Mouse (Mus musculus) embryonic facial prominence, embryonic 14.5 days (tissue): ENCODE data around the gene Gm49321. TPM values are rescaled to one million over a fixed set of nuclear protein-coding genes. Genes with fewer than 3 reads are reported as not detected.
A peak's percentile ranks its signal among the peaks of the same experiment; 100 is the strongest.

Experiments
- ATAC-seq: fragments of 200-750 bp; cut with Nextera tagmentation; 2 replicates; pipeline ENCODE4 v1.8.0; 2017; ENCODE audit warnings: low read depth, moderate number of reproducible peaks, moderate TSS enrichment
- DNase-seq: peaks from one replicate; pipeline ENCODE4 v3.0.0-alpha.2; 2015; ENCODE audit warnings: low spot score
- H3K27ac ChIP-seq: fragments of 300-500 bp; sonication (generic); replicated peaks from 2 replicates; pipeline ENCODE4 v1.5.1; 2014; ENCODE audit warnings: low read depth, mild to moderate bottlenecking, low read length, moderate library complexity
- H3K27me3 ChIP-seq: fragments of 300-500 bp; sonication (generic); replicated peaks from 2 replicates; pipeline ENCODE4 v1.6.1; 2014; ENCODE audit warnings: low read length; ENCODE audit not compliant: control insufficient read depth, insufficient read depth
- H3K36me3 ChIP-seq: fragments of 300-500 bp; sonication (generic); 2 replicates; pipeline ENCODE4 v1.6.1; 2014; ENCODE audit warnings: low read length, mixed read lengths; ENCODE audit not compliant: control insufficient read depth, insufficient read depth
- H3K4me1 ChIP-seq: fragments of 300-500 bp; sonication (generic); 2 replicates; pipeline ENCODE4 v1.6.1; 2014; ENCODE audit warnings: antibody characterized with exemption, low read length; ENCODE audit not compliant: control insufficient read depth, insufficient read depth
- H3K4me2 ChIP-seq: fragments of 300-500 bp; sonication (generic); 2 replicates; pipeline ENCODE4 v1.6.1; 2014; ENCODE audit warnings: low read depth, mild to moderate bottlenecking, low read length, moderate library complexity, mixed read lengths
- H3K4me3 ChIP-seq: fragments of 300-500 bp; sonication (generic); 2 replicates; pipeline ENCODE4 v1.5.1; 2014; ENCODE audit warnings: low read depth, mild to moderate bottlenecking, low read length
- H3K9ac ChIP-seq: fragments of 300-500 bp; sonication (generic); 2 replicates; pipeline ENCODE4 v1.6.1; 2014; ENCODE audit warnings: low read depth, mild to moderate bottlenecking, low read length, moderate library complexity, mixed read lengths
- H3K9me3 ChIP-seq: fragments of 300-500 bp; sonication (generic); 2 replicates; pipeline ENCODE4 v1.6.1; 2016; ENCODE audit warnings: low read length; ENCODE audit not compliant: control insufficient read depth
- WGBS: fragments of 180-500 bp; shearing (Covaris S2); extraction: QIAGEN DNeasy Blood & Tissue Kit; methylation state at CpG from one replicate; pipeline ENCODE4 v1.1.7; 2014; 5-methylcytosine and 5-hydroxymethylcytosine counted together
- polyA plus RNA-seq: library from polyadenylated mRNA; unstranded; fragments of >200 nt; fragmentation: Nextera tagmentation; extraction: Ambion mirVana; gene quantifications from 2 replicates; pipeline ENCODE4 v1.2.1, GENCODE M21; 2014

Gm49321 gene
- polyA plus RNA-seq, 1 experiment from 2014 or later: 9.2 TPM

- WGBS: 88% methylated on average over 3 of the region's 3 CpGs
These were observed 7.2 kb upstream of the Gm49321 start for GRCm38 (mm10) chr12:73930266-73930665.

GRCm38 (mm10) chr12:73931274-73931673, 6.2 kb upstream of the Gm49321 start:
- DNase-seq (peak; percentile 45), ATAC-seq (no peak)
- 53% methylated on average over 5 of the region's 5 CpGs for WGBS
- Histone ChIP-seq H3K27ac (no peak overlapping the region), H3K36me3 (peaks cover 83% of the 10 kb centered on the region), H3K4me3 (no peak overlapping the region), H3K9ac (no peak overlapping the region), H3K4me1 (no peaks in the 10 kb centered on the region), H3K27me3 (no peaks in the 10 kb centered on the region), H3K9me3 (no peaks in the 10 kb centered on the region), H3K4me2 (no peak overlapping the region)

More at GRCm38 (mm10) chr12:73930266-73930665, 7.2 kb upstream of the Gm49321 start:
- Histone ChIP-seq H3K4me3 (no peak overlapping the region), H3K4me1 (no peaks in the 10 kb centered on the region), H3K27ac (no peak overlapping the region), H3K4me2 (no peak overlapping the region), H3K36me3 (peaks cover 77% of the 10 kb centered on the region), H3K27me3 (no peaks in the 10 kb centered on the region), H3K9ac (no peak overlapping the region), H3K9me3 (no peaks in the 10 kb centered on the region)
- ATAC-seq: no peak
- DNase-seq: no peak

GRCm38 (mm10) chr12:73934528-73934927, 2.9 kb upstream of the Gm49321 start:
- no peak for ATAC-seq
- DNase-seq: no peak
- H3K4me2 ChIP-seq: no peak overlapping the region
- H3K27ac ChIP-seq: no peak overlapping the region
- H3K36me3 ChIP-seq: peaks cover 90% of the 10 kb centered on the region
- no peak overlapping the region for H3K9ac ChIP-seq
- no peak overlapping the region for H3K4me3 ChIP-seq
- H3K4me1 ChIP-seq: no peaks in the 10 kb centered on the region
- H3K27me3 ChIP-seq: no peaks in the 10 kb centered on the region
- WGBS: 84% methylated on average over 2 of the region's 2 CpGs
- H3K9me3 ChIP-seq: no peaks in the 10 kb centered on the region

GRCm38 (mm10) chr12:73939542-73939941, 2.1 kb downstream of the Gm49321 start:
- H3K9me3 ChIP-seq: no peaks in the 10 kb centered on the region
- H3K4me1 ChIP-seq: no peaks in the 10 kb centered on the region
- no peak for DNase-seq
- H3K27me3 ChIP-seq: no peaks in the 10 kb centered on the region
- WGBS: 94% methylated on average over 6 of the region's 6 CpGs
- H3K4me3 ChIP-seq: no peak overlapping the region
- H3K9ac ChIP-seq: no peak overlapping the region
- H3K27ac ChIP-seq: no peak overlapping the region
- H3K36me3 ChIP-seq: peaks cover 90% of the 10 kb centered on the region
- H3K4me2 ChIP-seq: no peak overlapping the region
- ATAC-seq: no peak

GRCm38 (mm10) chr12:73948415-73948814, 11.0 kb downstream of the Gm49321 start:
- H3K4me3 ChIP-seq: no peak overlapping the region
- H3K9ac ChIP-seq: no peak overlapping the region
- H3K9me3 ChIP-seq: no peaks in the 10 kb centered on the region
- H3K4me1 ChIP-seq: peaks cover 3% of the 10 kb centered on the region; the same call in 1 of the 2 replicates
- DNase-seq (no peak), ATAC-seq (no peak)
- peaks cover 37% of the 10 kb centered on the region for H3K36me3 ChIP-seq
- H3K4me2 ChIP-seq: no peak overlapping the region
- H3K27me3 ChIP-seq: no peaks in the 10 kb centered on the region
- 95% methylated on average over 4 of the region's 4 CpGs for WGBS
- no peak overlapping the region for H3K27ac ChIP-seq

GRCm38 (mm10) chr12:73949318-73950058, 12.0 kb downstream of the Gm49321 start:
- Histone ChIP-seq H3K4me3 (peak overlapping the region; percentile 35), H3K4me1 (peaks cover 3% of the 10 kb centered on the region; the same call in 1 of the 2 replicates), H3K27ac (peak overlapping the region; percentile 52), H3K36me3 (peaks cover 27% of the 10 kb centered on the region), H3K9ac (peak overlapping the region; percentile 48; the same call in 1 of the 2 replicates), H3K9me3 (no peaks in the 10 kb centered on the region), H3K27me3 (no peaks in the 10 kb centered on the region), H3K4me2 (peak overlapping the region; percentile 72)
- ATAC-seq (peak; percentile 88), DNase-seq (peak; percentile 75)
- WGBS: 8% methylated on average over 40 of the region's 46 CpGs

GRCm38 (mm10) chr12:73952879-73953278, 15.4 kb downstream of the Gm49321 start:
- H3K4me3 ChIP-seq: peak overlapping the region; percentile 38
- H3K4me1 ChIP-seq: peaks cover 3% of the 10 kb centered on the region; the same call in 1 of the 2 replicates
- H3K9ac ChIP-seq: peak overlapping the region; percentile 56
- no peaks in the 10 kb centered on the region for H3K27me3 ChIP-seq
- DNase-seq: peak; percentile 82
- peak overlapping the region; percentile 59 for H3K4me2 ChIP-seq
- H3K36me3 ChIP-seq: peaks cover 7% of the 10 kb centered on the region; the same call in 1 of the 2 replicates
- WGBS: 7% methylated on average over 15 of the region's 15 CpGs
- H3K9me3 ChIP-seq: no peaks in the 10 kb centered on the region
- peak; percentile 66 for ATAC-seq
- no peak overlapping the region for H3K27ac ChIP-seq

GRCm38 (mm10) chr12:73953420-73954186, 16.1 kb downstream of the Gm49321 start:
- Histone ChIP-seq H3K9me3 (no peaks in the 10 kb centered on the region), H3K4me2 (peak overlapping the region; percentile 59), H3K27me3 (no peaks in the 10 kb centered on the region), H3K27ac (no peak overlapping the region), H3K4me3 (peak overlapping the region; percentile 38), H3K9ac (peak overlapping the region; percentile 56), H3K36me3 (0 out of 2 replicates have a peak, but pooled peaks cover 1% of the 10 kb centered on the region), H3K4me1 (peaks cover 3% of the 10 kb centered on the region; the same call in 1 of the 2 replicates)
- ATAC-seq (no peak), DNase-seq (no peak)
- 38% methylated on average over 14 of the region's 14 CpGs for WGBS
